Mouse (Mus musculus): ENCODE data around the gene Omd. TPM values are rescaled to one million over a fixed set of nuclear protein-coding genes. Genes with fewer than 3 reads are reported as not detected.

Gene Omd
- polyA plus RNA-seq, 1 experiment from 2014 or later = 12.8 TPM

- ATAC-seq (peak; percentile 67), DNase-seq (ENCODE audit: low read depth, low spot score) (peak; percentile 60)
- in situ Hi-C loops (cut with MboI; ENCODE audit: low pct_unique_long_range_greater_than_20kb) = no loop called here
- ChIA-PET POLR2A (interaction anchor here (1.3 kb wide), 1 partner anchor 29 kb away, joined by 3 read pairs; no protein-coding TSS in a partner anchor), CTCF (interaction anchor here (2.7 kb wide), 1 partner anchor 21 kb away, joined by 6 read pairs; no protein-coding TSS in a partner anchor)
- no peaks in the 10 kb centered on the region for H3K27me3 ChIP-seq
- TF ChIP-seq CTCF (IDR thresholded peaks at IDR 0.05) = no peak
Measured at GRCm38 (mm10) chr13:49607714-49608113, 25.5 kb downstream of the Omd start, which contains the start of gene Ogn. Gene Ogn, plus strand, starts transcription at chr13:49608046.

GRCm38 (mm10) chr13:49608589-49609322, 26.5 kb downstream of the Omd start:
- ATAC-seq = no peak
- TF ChIP-seq CTCF (IDR thresholded peaks at IDR 0.05) = no peak
- in situ Hi-C loops (cut with MboI; ENCODE audit: low pct_unique_long_range_greater_than_20kb) = no loop called here
- ChIA-PET CTCF (interaction anchor here (2.7 kb wide), 1 partner anchor 22 kb away, joined by 6 read pairs; no protein-coding TSS in a partner anchor), POLR2A (interaction anchor here (1.3 kb wide), 1 partner anchor 30 kb away, joined by 3 read pairs; no protein-coding TSS in a partner anchor)
- no peak for DNase-seq (ENCODE audit: low read depth, low spot score)
- no peaks in the 10 kb centered on the region for H3K27me3 ChIP-seq

DNA sequence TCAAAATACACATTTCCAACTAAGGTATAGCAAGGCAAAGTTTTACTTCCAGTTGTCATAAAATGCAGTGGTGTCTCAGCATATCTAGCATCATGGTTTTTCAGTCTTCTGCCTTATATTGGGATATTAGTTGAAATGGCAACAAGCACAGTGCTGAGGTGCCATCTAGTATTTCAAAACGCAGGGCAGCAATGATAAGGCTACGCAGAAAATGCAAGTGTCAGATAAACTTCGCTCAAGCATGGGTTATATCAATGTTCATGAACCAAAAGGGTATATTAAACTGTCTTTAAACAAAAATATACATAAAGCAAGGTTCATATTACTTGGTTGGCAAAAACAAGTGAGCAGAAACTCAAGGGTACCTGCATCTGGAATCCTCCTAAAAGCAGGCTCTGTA, 34.8 kb downstream of the Omd start:
- H3K27me3 ChIP-seq = no peaks in the 10 kb centered on the region
- in situ Hi-C loops (cut with MboI; ENCODE audit: low pct_unique_long_range_greater_than_20kb) = no loop called here
- ChIA-PET POLR2A (no interaction called here), CTCF (interaction anchor here (1.0 kb wide), 1 partner anchor 23 kb away, joined by 3 read pairs; no protein-coding TSS in a partner anchor)
- TF ChIP-seq CTCF (IDR thresholded peaks at IDR 0.05) = no peak
- ATAC-seq (no peak), DNase-seq (ENCODE audit: low read depth, low spot score) (no peak)

DNA sequence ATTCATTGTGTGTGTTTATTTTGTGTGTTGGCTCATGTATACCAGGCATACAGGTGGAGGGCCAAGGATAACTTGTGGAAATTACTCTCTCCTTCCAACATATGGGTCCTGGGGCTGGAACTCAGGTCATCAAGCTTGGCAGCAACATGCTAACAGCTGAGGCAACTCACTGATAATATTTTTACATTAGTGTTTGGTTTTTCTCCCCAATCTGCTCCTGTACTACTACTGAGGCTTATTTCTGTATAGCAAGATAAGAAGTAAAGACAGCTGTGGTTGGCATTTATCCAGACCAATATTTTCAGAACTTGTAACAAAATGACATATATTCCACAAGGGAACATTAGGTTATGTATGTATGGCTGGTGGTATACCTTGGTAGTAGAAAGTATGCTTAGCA, 36.1 kb downstream of the Omd start:
- no peak for TF ChIP-seq CTCF (IDR thresholded peaks at IDR 0.05)
- ChIA-PET CTCF (no interaction called here), POLR2A (no interaction called here)
- ATAC-seq = no peak
- H3K27me3 ChIP-seq = no peaks in the 10 kb centered on the region
- in situ Hi-C loops (cut with MboI; ENCODE audit: low pct_unique_long_range_greater_than_20kb) = no loop called here
- no peak for DNase-seq (ENCODE audit: low read depth, low spot score)

- CTCF ChIA-PET = interaction anchor here (1.2 to 1.8 kb wide), 2 partner anchors 10 to 174 kb away, joined by 3 read pairs; no protein-coding TSS in a partner anchor
- DNase-seq (ENCODE audit: low read depth, low spot score) = no peak
- in situ Hi-C loops (cut with MboI; ENCODE audit: low pct_unique_long_range_greater_than_20kb) = no loop called here
- TF ChIP-seq CTCF (IDR thresholded peaks at IDR 0.05) = no peak
- H3K27me3 ChIP-seq = no peaks in the 10 kb centered on the region
- no peak for ATAC-seq
- POLR2A ChIA-PET = no interaction called here
Measured at GRCm38 (mm10) chr13:49623216-49623615, 41.0 kb downstream of the Omd start.

GRCm38 (mm10) chr13:49628167-49628566, 45.9 kb downstream of the Omd start:
- ChIA-PET POLR2A (no interaction called here), CTCF (interaction anchor here (0.9 to 2.0 kb wide), 3 partner anchors 9 to 16 kb away, joined by 3 to 7 read pairs (median 6); no protein-coding TSS in a partner anchor)
- no peak for TF ChIP-seq CTCF (IDR thresholded peaks at IDR 0.05)
- no peak for DNase-seq (ENCODE audit: low read depth, low spot score)
- in situ Hi-C loops (cut with MboI; ENCODE audit: low pct_unique_long_range_greater_than_20kb) = no loop called here
- ATAC-seq = no peak
- H3K27me3 ChIP-seq = no peaks in the 10 kb centered on the region

DNA sequence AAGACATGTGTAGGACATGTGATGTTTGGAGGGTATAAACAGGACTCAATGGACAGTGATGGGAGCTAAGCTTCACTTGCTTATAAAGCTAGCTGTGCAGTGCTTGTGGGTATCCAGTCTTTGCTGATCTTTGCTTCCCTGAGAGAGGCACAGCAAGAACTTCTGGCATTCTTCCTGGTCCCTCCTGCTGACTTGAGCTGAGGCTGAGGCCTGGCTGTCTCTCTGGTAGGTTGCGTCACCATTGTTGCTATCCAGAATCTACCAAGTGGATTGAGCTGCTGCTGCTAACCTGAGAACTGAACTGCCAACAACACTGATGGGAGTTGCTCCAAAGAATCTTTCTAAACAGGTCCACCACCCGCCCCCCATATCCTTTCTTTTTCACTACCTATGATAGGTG, 46.8 kb downstream of the Omd start:
- no peak for TF ChIP-seq CTCF (IDR thresholded peaks at IDR 0.05)
- ChIA-PET CTCF (no interaction called here), POLR2A (no interaction called here)
- H3K27me3 ChIP-seq = no peaks in the 10 kb centered on the region
- no peak for DNase-seq (ENCODE audit: low read depth, low spot score)
- in situ Hi-C loops (cut with MboI; ENCODE audit: low pct_unique_long_range_greater_than_20kb) = no loop called here
- no peak for ATAC-seq

- POLR2A ChIA-PET = no interaction called here
- no peak for ATAC-seq
- no peak for TF ChIP-seq CTCF (IDR thresholded peaks at IDR 0.05)
- DNase-seq (ENCODE audit: low read depth, low spot score) = no peak
- H3K27me3 ChIP-seq = no peaks in the 10 kb centered on the region
- CTCF ChIA-PET = interaction anchor here (1.2 to 1.9 kb wide), 5 partner anchors 12 to 191 kb away, joined by 3 to 7 read pairs (median 4); no protein-coding TSS in a partner anchor
- in situ Hi-C loops (cut with MboI; ENCODE audit: low pct_unique_long_range_greater_than_20kb) = loop anchor here (5.0 kb wide), 3 partner anchors 78 to 248 kb away; no protein-coding TSS in a partner anchor
Measured at GRCm38 (mm10) chr13:49639965-49640364, 57.7 kb downstream of the Omd start.

Other genes starting within 250 kb of the Omd start
- gene Bicd2, start 240.9 kb upstream of the Omd start, polyA plus RNA-seq (2021) = 45.2 TPM
- gene Ippk, start 161.2 kb upstream of the Omd start, polyA plus RNA-seq (2021) = 14.1 TPM
- gene Tes3-ps, start 89.1 kb upstream of the Omd start, polyA plus RNA-seq (2021) = 5.1 TPM
- gene Ecm2, start 77.7 kb upstream of the Omd start, polyA plus RNA-seq (2021) = 0.10 TPM
- not detected for gene Aspn, start 38.0 kb upstream of the Omd start, polyA plus RNA-seq (2021)
- 235 TPM for gene Ogn, start 25.6 kb downstream of the Omd start, polyA plus RNA-seq (2021)
- gene Cenpp, start 70.3 kb downstream of the Omd start, polyA plus RNA-seq (2021) = 9.1 TPM
- 15.0 TPM for gene Nol8, start 70.6 kb downstream of the Omd start, polyA plus RNA-seq (2021)
- 109 TPM for gene Iars, start 99.6 kb downstream of the Omd start, polyA plus RNA-seq (2021)
- not detected for gene Gm30302, start 216.5 kb downstream of the Omd start, polyA plus RNA-seq (2021)

Measured in Patski (cell line).